8 mouse cellular contexts compared by ENCODE assay signal in the genomic region with DNA sequence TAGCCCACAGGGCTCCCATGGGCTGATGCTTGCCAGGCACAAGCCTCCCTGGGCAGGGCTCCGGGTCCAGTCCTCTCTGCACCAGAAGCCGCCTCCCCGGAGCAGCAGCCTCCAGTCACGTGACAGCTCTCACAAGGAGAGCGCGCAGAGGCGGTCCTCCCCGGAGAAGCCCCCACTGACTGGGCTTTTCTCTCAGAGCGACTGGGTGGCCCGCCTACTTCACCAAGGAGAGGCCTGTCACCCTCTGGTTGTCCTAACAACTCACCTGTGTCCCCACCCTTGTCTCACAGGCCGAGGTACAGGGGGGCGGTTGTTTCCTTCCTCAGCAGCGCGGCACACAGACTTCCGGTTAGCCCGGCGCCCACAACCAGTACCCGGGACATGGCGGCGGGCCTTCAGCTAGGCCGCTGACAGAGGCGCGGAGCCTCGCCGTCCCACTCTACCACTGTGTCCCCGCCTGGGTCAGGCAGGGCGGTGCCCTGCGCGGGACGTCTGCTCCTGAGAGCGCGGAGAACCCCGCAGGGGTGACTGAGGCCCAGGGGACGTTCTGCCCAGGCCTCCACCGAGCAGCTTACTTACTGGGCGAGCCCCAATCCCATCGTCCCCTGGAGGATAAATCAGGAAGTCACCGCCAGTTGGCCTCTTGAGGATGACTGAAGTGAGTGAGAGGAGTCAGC. TPM values are rescaled to one million over a fixed set of nuclear protein-coding genes. Genes with fewer than 3 reads are reported as not detected.
DNase-seq lines count a peak whose midpoint lies in the region; ATAC-seq lines count a peak whose summit lies in the region.
"Not testable (repeated sequence)": the region's sequence is repeated elsewhere in the genome, so short reads cannot be mapped to it uniquely, and the experiment has no call there.

No protein-coding gene starts in this region.

- not testable (repeated sequence) for H3K36me3 ChIP-seq in hindbrain, embryonic 16.5 days (ENCODE audit: control insufficient read depth, insufficient read depth, low read length)

- peak; percentile 84 for ATAC-seq in activated CD4-positive, CD25-positive, alpha-beta regulatory T cell, adult 4 months
- ATAC-seq in hindbrain, embryonic 16.5 days, result peak; percentile 99

- H3K9me3 ChIP-seq in hindbrain, embryonic 16.5 days (ENCODE audit: control insufficient read depth, low read length), result not testable (repeated sequence)

- peak; percentile 71 for DNase-seq in embryo, embryonic 10 days (ENCODE audit: low spot score)
- peak; percentile 15 to 17 for DNase-seq in gastrocnemius, adult 8-10 months (ENCODE audit: low spot score in 2 of 2)
- peak; percentile 47 to 66 for DNase-seq in layer of hippocampus, postnatal 36 days
- DNase-seq in lung, postnatal 10 days, result peak; percentile 70
- peak; percentile 52 for DNase-seq in ovary, postnatal 36 days (ENCODE audit: low spot score)
- peak; percentile 28 to 39 for DNase-seq in thymus, postnatal 10 days (ENCODE audit: low spot score in 2 of 2)

- 10% methylated on average over 10 of the region's 38 CpGs for WGBS in hindbrain, embryonic 16.5 days

- H3K4me3 ChIP-seq in hindbrain, embryonic 16.5 days (ENCODE audit: low read length), result peak overlapping the region; percentile 44

- H3K4me1 ChIP-seq in hindbrain, embryonic 16.5 days (ENCODE audit: control insufficient read depth, insufficient read depth, low read depth, low read length), result not testable (repeated sequence)

- peak overlapping the region; percentile 61 for H3K4me2 ChIP-seq in hindbrain, embryonic 16.5 days (ENCODE audit: low read length)

- 0 out of 2 replicates have a peak overlapping the region, but pooled peaks have one; percentile 23 for H3K27ac ChIP-seq in hindbrain, embryonic 16.5 days (ENCODE audit: low read depth, low read length)

- peak overlapping the region; percentile 60 for H3K9ac ChIP-seq in hindbrain, embryonic 16.5 days (ENCODE audit: low read depth, low read length)

- not testable (repeated sequence) for H3K27me3 ChIP-seq in hindbrain, embryonic 16.5 days (replicated peaks; ENCODE audit: control insufficient read depth, insufficient read depth, low read length)

RNA-seq across cellular contexts. Expression of a gene that starts 35.3 kb away (rescaled TPM):
- not detected for polyA plus RNA-seq in activated CD4-positive, CD25-positive, alpha-beta regulatory T cell, adult 4 months (2017; shearing (Covaris generic))
- not detected for total RNA-seq in gastrocnemius, adult 8-10 months (2022)
- not detected in 2 replicates for polyA plus RNA-seq in hindbrain, embryonic 16.5 days (2015; fragmentation: Nextera tagmentation; extraction: Ambion mirVana)
- total RNA-seq in layer of hippocampus, postnatal 36 days (2021), result not detected

Comparison
In these comparisons a context has a peak if more than half of its experiments do, and no peak if none do; other contexts are left out.
1. Peak in every context shown above with its lines: DNase-seq, ATAC-seq, H3K4me3 ChIP-seq and H3K27ac ChIP-seq.
2. DNase-seq: peak in every context shown above with its lines; median percentile 71 in embryo, embryonic 10 days; 70 in lung, postnatal 10 days; 56 in layer of hippocampus, postnatal 36 days; 52 in ovary, postnatal 36 days; 34 in thymus, postnatal 10 days; 16 in gastrocnemius, adult 8-10 months.